Mouse (Mus musculus) MEL (cell line): ENCODE measurements at regions not wholly inside any gene's neighbourhood (a gene's known extent, or its start where the extent isn't known, plus 50 kb on each side); places are given as distances from the start of the nearest gene placed in this dataset.

Experiments
- DNase-seq: peaks from one replicate; pipeline ENCODE4 v3.0.0; 2011; ENCODE audit warnings: low read depth, low spot score
- H3K27ac ChIP-seq: 2 replicates; pipeline ENCODE4 v1.5.1; 2012; ENCODE audit warnings: low read depth, mild to moderate bottlenecking, control low read depth, low read length, moderate library complexity; ENCODE audit not compliant: control insufficient read depth
- H3K27me3 ChIP-seq, 2 experiments: fragments of 150-350 bp in 1 of 2; sonication (generic) in 1 of 2; 2 replicates each; pipeline ENCODE4 v1.6.1; 2012; ENCODE audit warnings: low read length in 2 of 2, mild to moderate bottlenecking in 2 of 2, improper control_type of control experiment in 1 of 2, moderate library complexity in 1 of 2; ENCODE audit not compliant: insufficient read depth in 2 of 2, control insufficient read depth in 1 of 2
- H3K36me3 ChIP-seq, 2 experiments: 2 replicates each; pipeline ENCODE4 v1.6.1; 2012 to 2014; ENCODE audit warnings: low read length in 2 of 2, improper control_type of control experiment in 1 of 2, inconsistent platforms in 1 of 2, mild to moderate bottlenecking in 1 of 2; ENCODE audit not compliant: insufficient read depth in 2 of 2, control insufficient read depth in 1 of 2
- H3K4me1 ChIP-seq, 2 experiments: fragments of 150-350 bp in 1 of 2; sonication (generic) in 1 of 2; 2 replicates each; pipeline ENCODE4 v1.6.1; 2012; ENCODE audit warnings: low read length in 2 of 2, improper control_type of control experiment in 1 of 2, mild to moderate bottlenecking in 1 of 2; ENCODE audit not compliant: insufficient read depth in 2 of 2, control insufficient read depth in 1 of 2
- H3K4me3 ChIP-seq, 2 experiments: fragments of 150-350 bp in 1 of 2; sonication (generic) in 1 of 2; 2 replicates each; pipeline ENCODE4 v1.5.1; 2012; ENCODE audit warnings: low read depth in 2 of 2, low read length in 2 of 2, mild to moderate bottlenecking in 2 of 2, moderate library complexity in 2 of 2, control low read depth in 1 of 2, improper control_type of control experiment in 1 of 2; ENCODE audit not compliant: control insufficient read depth in 1 of 2, insufficient read depth in 1 of 2
- H3K79me2 ChIP-seq: 2 replicates; pipeline ENCODE4 v1.6.1; 2012; ENCODE audit warnings: mild to moderate bottlenecking, low read length, moderate library complexity; ENCODE audit not compliant: control insufficient read depth, poor library complexity, insufficient read depth
- H3K9ac ChIP-seq: 2 replicates; pipeline ENCODE4 v1.6.1; 2012; ENCODE audit warnings: low read depth, mild to moderate bottlenecking, control low read depth, low read length, moderate library complexity; ENCODE audit not compliant: control insufficient read depth, poor library complexity, severe bottlenecking
- H3K9me3 ChIP-seq: fragments of 150-350 bp; sonication (generic); replicated peaks from 2 replicates; pipeline ENCODE4 v1.6.1; 2012; ENCODE audit warnings: mild to moderate bottlenecking, low read length, improper control_type of control experiment, moderate library complexity; ENCODE audit not compliant: insufficient read depth
- BHLHE40 ChIP-seq: IDR thresholded peaks from 2 replicates; pipeline ENCODE4 v1.6.1; 2012; ENCODE audit warnings: low read depth, mild to moderate bottlenecking, inconsistent platforms, low read length, improper control_type of control experiment, borderline replicate concordance
- CHD1 ChIP-seq: IDR thresholded peaks from 2 replicates; pipeline ENCODE4 v1.6.1; 2012; ENCODE audit warnings: low read depth, mild to moderate bottlenecking, inconsistent platforms, low read length, improper control_type of control experiment
- E2F4 ChIP-seq: IDR thresholded peaks from 2 replicates; pipeline ENCODE4 v1.6.1; 2011; ENCODE audit warnings: low read depth, low read length, improper control_type of control experiment, borderline replicate concordance
- ELF1 ChIP-seq: IDR thresholded peaks from 2 replicates; pipeline ENCODE4 v1.6.1; 2014; ENCODE audit warnings: low read depth, mild to moderate bottlenecking, inconsistent platforms, low read length, improper control_type of control experiment, moderate library complexity
- ETS1 ChIP-seq: IDR thresholded peaks from 2 replicates; pipeline ENCODE4 v1.6.1; 2012; ENCODE audit warnings: low read depth, mild to moderate bottlenecking, inconsistent platforms, low read length, improper control_type of control experiment, moderate library complexity
- NELFE ChIP-seq: IDR thresholded peaks from 2 replicates; pipeline ENCODE4 v1.6.1; 2011; ENCODE audit warnings: low read depth, low read length, improper control_type of control experiment
- POLR2AphosphoS2 ChIP-seq: IDR thresholded peaks from 2 replicates; pipeline ENCODE4 v1.6.1; 2011; ENCODE audit warnings: low read length, improper control_type of control experiment
- SIN3A ChIP-seq: IDR thresholded peaks from 2 replicates; pipeline ENCODE4 v1.6.1; 2012; ENCODE audit warnings: low read length, improper control_type of control experiment, inconsistent platforms
- TBP ChIP-seq: IDR thresholded peaks from 2 replicates; pipeline ENCODE4 v1.8.0; 2011; ENCODE audit warnings: low read depth, low read length, improper control_type of control experiment
- UBTF ChIP-seq: IDR thresholded peaks from 2 replicates; pipeline ENCODE4 v1.6.1; 2012; ENCODE audit warnings: low read depth, mild to moderate bottlenecking, inconsistent platforms, low read length, improper control_type of control experiment, moderate library complexity, borderline replicate concordance; ENCODE audit not compliant: insufficient read depth
- ZKSCAN1 ChIP-seq: IDR thresholded peaks from 2 replicates; pipeline ENCODE4 v1.6.1; 2012; ENCODE audit warnings: low read depth, mild to moderate bottlenecking, inconsistent platforms, low read length, improper control_type of control experiment, moderate library complexity
- ZMIZ1 ChIP-seq: IDR thresholded peaks from 2 replicates; pipeline ENCODE4 v1.6.1; 2012; ENCODE audit warnings: low read depth, mild to moderate bottlenecking, inconsistent platforms, low read length, improper control_type of control experiment, moderate library complexity

- Histone ChIP-seq H3K9me3 (no peaks in the 10 kb centered on the region), H3K4me1 (no peaks in the 10 kb centered on the region), H3K36me3 (no peaks in the 10 kb centered on the region), H3K27me3 (no peaks in the 10 kb centered on the region), H3K9ac (no peak overlapping the region), H3K79me2 (no peaks in the 10 kb centered on the region), H3K27ac (no peak overlapping the region), H3K4me3 (no peak overlapping the region)
- no peak for DNase-seq
- TF ChIP-seq NELFE (no peak), CHD1 (no peak)
Observed at GRCm38 (mm10) chr10:97009859-97010258, 393.1 kb downstream of the Btg1 start.

- no peak for DNase-seq
- Histone ChIP-seq H3K4me1 (no peaks in the 10 kb centered on the region), H3K27ac (no peak overlapping the region), H3K79me2 (no peaks in the 10 kb centered on the region), H3K9me3 (no peaks in the 10 kb centered on the region), H3K4me3 (no peak overlapping the region), H3K9ac (no peak overlapping the region), H3K27me3 (no peaks in the 10 kb centered on the region), H3K36me3 (no peaks in the 10 kb centered on the region)
- TF ChIP-seq E2F4 (no peak), BHLHE40 (no peak)
Observed at GRCm38 (mm10) chr10:97018641-97019040, 401.8 kb downstream of the Btg1 start.

GRCm38 (mm10) chr10:97028776-97029175, 412.0 kb downstream of the Btg1 start:
- TF ChIP-seq ETS1, result no peak
- no peak for TF ChIP-seq ZKSCAN1
- TF ChIP-seq TBP, result no peak
- no peaks in the 10 kb centered on the region for H3K9me3 ChIP-seq
- DNase-seq, result no peak
- no peak overlapping the region for H3K27ac ChIP-seq
- no peaks in the 10 kb centered on the region for H3K4me1 ChIP-seq
- no peak overlapping the region for H3K9ac ChIP-seq
- H3K4me3 ChIP-seq, result no peak overlapping the region
- no peaks in the 10 kb centered on the region for H3K79me2 ChIP-seq
- H3K36me3 ChIP-seq, result no peaks in the 10 kb centered on the region
- H3K27me3 ChIP-seq, result no peaks in the 10 kb centered on the region

- Histone ChIP-seq H3K4me3 (no peak overlapping the region), H3K9ac (no peak overlapping the region), H3K27ac (no peak overlapping the region), H3K4me1 (no peaks in the 10 kb centered on the region), H3K27me3 (no peaks in the 10 kb centered on the region), H3K36me3 (no peaks in the 10 kb centered on the region), H3K79me2 (no peaks in the 10 kb centered on the region), H3K9me3 (no peaks in the 10 kb centered on the region)
- no peak for DNase-seq
- TF ChIP-seq E2F4, result no peak
- TF ChIP-seq ZKSCAN1, result no peak
- TF ChIP-seq SIN3A, result no peak
- TF ChIP-seq ELF1, result no peak
- TF ChIP-seq POLR2AphosphoS2, result no peak
- TF ChIP-seq BHLHE40, result no peak
- no peak for TF ChIP-seq ZMIZ1
- no peak for TF ChIP-seq UBTF
Observed at GRCm38 (mm10) chr10:97030996-97031395, 414.2 kb downstream of the Btg1 start.
